Mouse (Mus musculus) olfactory bulb, adult 2 months (tissue): Measurements from ENCODE around the gene Olig2.

Source experiments
- CTCF ChIP-seq: fragments of 200-500 bp; IDR thresholded peaks from 2 replicates; pipeline ENCODE4 v1.5.1; 2012; ENCODE audit warnings: low read depth, mild to moderate bottlenecking, low read length, moderate library complexity; ENCODE audit not compliant: insufficient read depth
- POLR2A ChIP-seq: fragments of 200-500 bp; IDR thresholded peaks from 2 replicates; pipeline ENCODE4 v1.6.1; 2012; ENCODE audit warnings: mild to moderate bottlenecking, low read depth, low read length, moderate library complexity; ENCODE audit not compliant: insufficient read depth

GRCm38 (mm10) chr16:91175892-91176291, 49.4 kb upstream of the Olig2 start:
- TF ChIP-seq CTCF: no peak
- no peak for TF ChIP-seq POLR2A
